Mouse (Mus musculus) myocyte (in vitro differentiated cells): ENCODE measurements around the gene D6Ertd527e. TPM values are rescaled to one million over a fixed set of nuclear protein-coding genes. Genes with fewer than 3 reads are reported as not detected.

Experiments used
- H3K27me3 ChIP-seq: one replicate; pipeline ENCODE4 v1.6.1; 2011; ENCODE audit not compliant: control insufficient read depth, insufficient read depth, insufficient read length
- H3K36me3 ChIP-seq: one replicate; pipeline ENCODE4 v1.6.1; 2011; ENCODE audit not compliant: control insufficient read depth, insufficient read depth
- H3K4me2 ChIP-seq: one replicate; pipeline ENCODE4 v1.6.1; 2011; ENCODE audit warnings: low read depth, control low read depth
- H3K4me3 ChIP-seq: one replicate; pipeline ENCODE4 v1.5.1; 2011; ENCODE audit warnings: mild to moderate bottlenecking, control low read depth, moderate library complexity
- H3K79me2 ChIP-seq: one replicate; pipeline ENCODE4 v1.6.1; 2011; ENCODE audit not compliant: control insufficient read depth, insufficient read depth
- H3ac ChIP-seq: one replicate; pipeline ENCODE4 v1.6.1; 2011; ENCODE audit not compliant: control insufficient read depth, insufficient read length
- CEBPB ChIP-seq: IDR thresholded peaks from 2 replicates; pipeline ENCODE4 v1.6.1; 2011; ENCODE audit warnings: mild to moderate bottlenecking, moderate library complexity; ENCODE audit not compliant: poor library complexity, insufficient read depth, severe bottlenecking
- E2F4 ChIP-seq: IDR thresholded peaks from one replicate; pipeline ENCODE4 v1.6.1; 2011; ENCODE audit warnings: mild to moderate bottlenecking, control low read depth, moderate library complexity; ENCODE audit not compliant: insufficient read depth
- MAX ChIP-seq: IDR thresholded peaks from one replicate; pipeline ENCODE4 v1.6.1; 2011; ENCODE audit warnings: low read depth, mild to moderate bottlenecking, control low read depth
- MYOD1 ChIP-seq, 3 experiments: IDR thresholded peaks; one replicate each; pipeline ENCODE4 v1.6.1; 2011; ENCODE audit warnings: control low read depth in 2 of 3, low read depth in 2 of 3, mild to moderate bottlenecking in 2 of 3, moderate library complexity in 1 of 3; ENCODE audit not compliant: insufficient read length in 2 of 3, control insufficient read depth in 1 of 3
- MYOG ChIP-seq, 3 experiments: IDR thresholded peaks; one replicate each; pipeline ENCODE4 v1.6.1; 2011; ENCODE audit warnings: control low read depth in 2 of 3, low read depth in 2 of 3, mild to moderate bottlenecking in 2 of 3; ENCODE audit not compliant: insufficient read length in 2 of 3, control insufficient read depth in 1 of 3, insufficient read depth in 1 of 3
- POLR2A ChIP-seq: IDR thresholded peaks from one replicate; pipeline ENCODE4 v1.6.1; 2011; ENCODE audit warnings: low read depth, mild to moderate bottlenecking, control low read depth, moderate library complexity; ENCODE audit not compliant: insufficient read length
- POLR2AphosphoS2 ChIP-seq: IDR thresholded peaks from one replicate; pipeline ENCODE4 v1.6.1; 2011; ENCODE audit warnings: low read depth, control low read depth; ENCODE audit not compliant: insufficient read length
- REST ChIP-seq: IDR thresholded peaks from one replicate; pipeline ENCODE4 v1.6.1; 2011; ENCODE audit warnings: mild to moderate bottlenecking, control low read depth, moderate library complexity; ENCODE audit not compliant: insufficient read depth, insufficient read length
- SRF ChIP-seq: IDR thresholded peaks from one replicate; pipeline ENCODE4 v1.6.1; 2011; ENCODE audit warnings: low read depth; ENCODE audit not compliant: control insufficient read depth, insufficient read length
- TCF12 ChIP-seq: IDR thresholded peaks from one replicate; pipeline ENCODE4 v1.6.1; 2011; ENCODE audit warnings: mild to moderate bottlenecking, control low read depth; ENCODE audit not compliant: poor library complexity, insufficient read depth, severe bottlenecking
- TCF3 ChIP-seq: IDR thresholded peaks from one replicate; pipeline ENCODE4 v1.6.1; 2011; ENCODE audit warnings: low read depth, control low read depth; ENCODE audit not compliant: insufficient read length
- USF1 ChIP-seq: IDR thresholded peaks from one replicate; pipeline ENCODE4 v1.6.1; 2011; ENCODE audit warnings: low read depth, mild to moderate bottlenecking, control low read depth, moderate library complexity
- polyA plus RNA-seq: library from polyadenylated mRNA; unstranded; fragments of >200 nt; fragmentation: generic; extraction: Trizol; gene quantifications from one replicate; pipeline ENCODE4 v1.2.1, GENCODE M21; 2012; ENCODE audit warnings: missing spikeins

Gene D6Ertd527e
- polyA plus RNA-seq, 1 experiment: 0.11 TPM

GRCm38 (mm10) chr6:87103314-87103713 is 1.2 kb upstream of the D6Ertd527e start:
- Histone ChIP-seq H3K4me2 (no peak overlapping the region), H3K36me3 (no peaks in the 10 kb centered on the region), H3ac (no peak overlapping the region), H3K4me3 (no peak overlapping the region), H3K27me3 (no peaks in the 10 kb centered on the region), H3K79me2 (no peaks in the 10 kb centered on the region)
- no peak for TF ChIP-seq MYOD1 (IDR thresholded peaks at IDR 0.05; ENCODE audit: control insufficient read depth in 1 of 3, insufficient read length in 2 of 3, low read depth in 2 of 3)
- TF ChIP-seq REST: no peak
- no peak for TF ChIP-seq CEBPB
- no peak for TF ChIP-seq MYOG (IDR thresholded peaks at IDR 0.05; ENCODE audit: control insufficient read depth in 1 of 3, insufficient read depth in 1 of 3, insufficient read length in 2 of 3, low read depth in 2 of 3)
- TF ChIP-seq TCF12: no peak
- TF ChIP-seq E2F4: no peak
- TF ChIP-seq MAX: no peak
- no peak for TF ChIP-seq USF1
- no peak for TF ChIP-seq POLR2A
- no peak for TF ChIP-seq TCF3

- Histone ChIP-seq H3ac (no peak overlapping the region), H3K4me2 (no peak overlapping the region), H3K27me3 (peaks cover 15% of the 10 kb centered on the region), H3K4me3 (no peak overlapping the region), H3K36me3 (no peaks in the 10 kb centered on the region), H3K79me2 (no peaks in the 10 kb centered on the region)
- TF ChIP-seq POLR2A (no peak), REST (no peak), TCF12 (no peak), USF1 (no peak), SRF (no peak), E2F4 (no peak), POLR2AphosphoS2 (no peak), TCF3 (no peak), MYOD1 (IDR thresholded peaks at IDR 0.05; ENCODE audit: control insufficient read depth in 1 of 3, insufficient read length in 2 of 3, low read depth in 2 of 3) (no peak), CEBPB (no peak), MAX (no peak), MYOG (IDR thresholded peaks at IDR 0.05; ENCODE audit: control insufficient read depth in 1 of 3, insufficient read depth in 1 of 3, insufficient read length in 2 of 3, low read depth in 2 of 3) (no peak)
Observed at GRCm38 (mm10) chr6:87111493-87111892, 6.9 kb downstream of the D6Ertd527e start.

GRCm38 (mm10) chr6:87112125-87112524 is 7.6 kb downstream of the D6Ertd527e start:
- Histone ChIP-seq H3K79me2 (no peaks in the 10 kb centered on the region), H3ac (no peak overlapping the region), H3K36me3 (no peaks in the 10 kb centered on the region), H3K27me3 (peaks cover 15% of the 10 kb centered on the region), H3K4me2 (no peak overlapping the region), H3K4me3 (no peak overlapping the region)
- no peak for TF ChIP-seq REST
- no peak for TF ChIP-seq SRF
- TF ChIP-seq POLR2AphosphoS2: no peak
- TF ChIP-seq CEBPB: no peak
- no peak for TF ChIP-seq MYOG (IDR thresholded peaks at IDR 0.05; ENCODE audit: control insufficient read depth in 1 of 3, insufficient read depth in 1 of 3, insufficient read length in 2 of 3, low read depth in 2 of 3)
- TF ChIP-seq E2F4: no peak
- TF ChIP-seq TCF12: no peak
- no peak for TF ChIP-seq USF1
- no peak for TF ChIP-seq MYOD1 (IDR thresholded peaks at IDR 0.05; ENCODE audit: control insufficient read depth in 1 of 3, insufficient read length in 2 of 3, low read depth in 2 of 3)
- TF ChIP-seq MAX: no peak
- no peak for TF ChIP-seq POLR2A
- no peak for TF ChIP-seq TCF3

- Histone ChIP-seq H3ac (no peak overlapping the region), H3K4me3 (no peak overlapping the region), H3K4me2 (no peak overlapping the region), H3K27me3 (peaks cover 11% of the 10 kb centered on the region), H3K79me2 (no peaks in the 10 kb centered on the region), H3K36me3 (no peaks in the 10 kb centered on the region)
- TF ChIP-seq SRF: no peak
- no peak for TF ChIP-seq USF1
- TF ChIP-seq POLR2A: no peak
- TF ChIP-seq MAX: no peak
- TF ChIP-seq MYOG (IDR thresholded peaks at IDR 0.05; ENCODE audit: control insufficient read depth in 1 of 3, insufficient read depth in 1 of 3, insufficient read length in 2 of 3, low read depth in 2 of 3): no peak
- TF ChIP-seq POLR2AphosphoS2: no peak
- no peak for TF ChIP-seq E2F4
- TF ChIP-seq TCF3: no peak
- TF ChIP-seq TCF12: no peak
- TF ChIP-seq CEBPB: no peak
- no peak for TF ChIP-seq MYOD1 (IDR thresholded peaks at IDR 0.05; ENCODE audit: control insufficient read depth in 1 of 3, insufficient read length in 2 of 3, low read depth in 2 of 3)
- no peak for TF ChIP-seq REST
Observed at GRCm38 (mm10) chr6:87115981-87116380, 11.4 kb downstream of the D6Ertd527e start.

- H3K4me2 ChIP-seq: no peak overlapping the region
Observed at GRCm38 (mm10) chr6:87116596-87116995, 12.1 kb downstream of the D6Ertd527e start.

More at GRCm38 (mm10) chr6:87116596-87116995, 12.1 kb downstream of the D6Ertd527e start:
- Histone ChIP-seq H3K4me3 (no peak overlapping the region), H3ac (no peak overlapping the region), H3K36me3 (no peaks in the 10 kb centered on the region), H3K27me3 (peaks cover 5% of the 10 kb centered on the region), H3K79me2 (no peaks in the 10 kb centered on the region)
- no peak for TF ChIP-seq MAX
- no peak for TF ChIP-seq MYOD1 (IDR thresholded peaks at IDR 0.05; ENCODE audit: control insufficient read depth in 1 of 3, insufficient read length in 2 of 3, low read depth in 2 of 3)
- no peak for TF ChIP-seq REST
- no peak for TF ChIP-seq POLR2AphosphoS2
- TF ChIP-seq TCF12: no peak
- no peak for TF ChIP-seq CEBPB
- TF ChIP-seq POLR2A: no peak
- TF ChIP-seq USF1: no peak
- TF ChIP-seq MYOG (IDR thresholded peaks at IDR 0.05; ENCODE audit: control insufficient read depth in 1 of 3, insufficient read depth in 1 of 3, insufficient read length in 2 of 3, low read depth in 2 of 3): no peak
- TF ChIP-seq SRF: no peak
- TF ChIP-seq TCF3: no peak
- no peak for TF ChIP-seq E2F4
